Mouse (Mus musculus) erythroblast, adult 5-6 weeks (primary cell): ENCODE data around the gene Ttll1. TPM values are rescaled to one million over a fixed set of nuclear protein-coding genes. Genes with fewer than 3 reads are reported as not detected.

Experiments
- ATAC-seq: replicated peaks from 2 replicates; pipeline ENCODE4 v1.8.0; 2016; ENCODE audit warnings: moderate number of reproducible peaks, mild to moderate bottlenecking, moderate TSS enrichment, inconsistent platforms; ENCODE audit not compliant: poor library complexity, low FRiP score, severe bottlenecking
- total RNA-seq, 2 experiments: library from RNA; stranded (forward) in 1 of 2; stranded (reverse) in 1 of 2; fragments of 150-400 nt in 1 of 2; fragments of 200-764, 138-1000 nt in 1 of 2; gene quantifications; 2 replicates each; pipeline versions ENCODE4 v1.2.3 to v1.2.4; 2015 to 2017; ENCODE audit warnings: low replicate concordance in 2 of 2

Gene Ttll1
- total RNA-seq, 2 experiments from 2014 or later = 8.3 to 8.5 TPM

- no peak for ATAC-seq
These were observed 18.8 kb downstream of the Ttll1 start for GRCm38 (mm10) chr15:83491891-83492290.

DNA sequence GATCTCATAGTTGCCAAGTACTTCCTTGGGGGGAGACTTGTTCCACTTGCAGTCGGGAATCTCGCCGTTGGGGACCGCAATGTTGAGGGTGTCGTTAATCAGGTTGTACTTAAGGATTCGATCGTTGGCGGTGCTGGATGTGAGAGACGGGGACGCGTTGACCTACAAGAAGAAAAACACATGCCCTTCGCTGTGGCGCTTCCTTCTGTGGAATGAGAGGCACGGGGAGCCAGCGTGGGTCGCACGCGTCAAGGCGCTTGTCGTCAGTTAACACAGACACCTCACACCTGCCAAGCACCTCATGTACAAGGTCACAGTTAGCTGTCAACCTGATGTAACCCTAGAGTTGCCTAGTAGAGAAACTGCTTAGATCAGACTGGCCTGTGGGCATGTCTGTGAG, 21.2 kb downstream of the Ttll1 start:
- ATAC-seq = no peak

GRCm38 (mm10) chr15:83487477-83488115, 23.1 kb downstream of the Ttll1 start:
- ATAC-seq = no peak

DNA sequence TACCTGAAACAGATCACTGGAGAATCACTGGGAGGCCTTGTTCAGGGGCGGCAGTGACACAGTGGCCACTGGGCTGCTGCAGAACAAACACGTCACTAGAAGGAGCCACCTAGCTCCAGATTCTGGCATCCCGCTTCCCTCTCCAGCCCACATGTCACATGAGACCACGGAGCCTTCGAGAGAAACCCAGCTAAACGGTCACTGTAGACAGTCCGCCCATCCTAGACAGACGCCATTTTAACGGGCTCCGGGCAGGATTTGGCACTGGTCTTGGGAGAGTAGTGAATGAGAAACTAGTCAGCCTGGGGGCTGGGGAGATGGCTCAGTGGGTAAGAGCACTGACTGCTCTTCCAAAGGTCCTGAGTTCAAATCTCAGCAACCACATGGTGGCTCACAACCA, 26.4 kb downstream of the Ttll1 start:
- no peak for ATAC-seq

GRCm38 (mm10) chr15:83483482-83483881, 27.2 kb downstream of the Ttll1 start:
- ATAC-seq = peak; percentile 86

- no peak for ATAC-seq
These were observed 28.0 kb downstream of the Ttll1 start for GRCm38 (mm10) chr15:83482645-83483224.

- ATAC-seq = no peak
These were observed 29.4 kb downstream of the Ttll1 start for GRCm38 (mm10) chr15:83481236-83481780.

- ATAC-seq = no peak
These were observed 30.9 kb downstream of the Ttll1 start for GRCm38 (mm10) chr15:83479818-83480217.

- ATAC-seq = no peak
These were observed 32.6 kb downstream of the Ttll1 start for GRCm38 (mm10) chr15:83478096-83478495.

DNA sequence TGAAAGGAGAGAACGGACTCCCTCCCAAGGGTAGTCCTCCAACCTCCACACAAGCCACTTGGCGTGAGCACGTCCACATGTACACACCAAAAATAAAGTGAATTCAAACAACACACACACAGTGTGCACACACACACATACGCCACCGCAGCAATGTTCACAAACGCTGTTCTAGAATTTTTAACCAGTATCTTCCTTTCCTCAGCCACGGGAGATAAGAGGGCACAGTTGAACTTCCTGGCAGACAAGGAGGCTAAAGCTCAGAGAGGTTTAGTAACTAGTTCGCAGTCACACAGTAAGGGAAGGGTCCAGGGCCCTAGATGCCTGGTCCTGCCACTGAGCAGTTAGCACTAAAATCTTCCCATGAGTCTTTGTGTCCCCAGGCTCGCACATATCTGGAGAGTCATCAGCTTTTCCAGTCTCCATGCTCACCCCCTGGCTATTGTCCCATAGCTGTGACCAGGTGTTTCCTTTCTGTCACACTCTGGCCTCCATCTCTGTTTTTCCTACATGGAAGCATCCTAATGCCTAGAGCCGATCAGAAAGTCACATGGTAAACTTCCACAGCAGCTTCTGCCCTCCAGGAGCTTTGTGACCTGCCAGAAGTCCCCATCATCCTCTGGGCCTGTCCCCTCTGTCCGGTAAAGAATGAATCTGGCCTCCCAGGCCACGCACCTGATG, 34.0 kb downstream of the Ttll1 start:
- ATAC-seq = no peak

DNA sequence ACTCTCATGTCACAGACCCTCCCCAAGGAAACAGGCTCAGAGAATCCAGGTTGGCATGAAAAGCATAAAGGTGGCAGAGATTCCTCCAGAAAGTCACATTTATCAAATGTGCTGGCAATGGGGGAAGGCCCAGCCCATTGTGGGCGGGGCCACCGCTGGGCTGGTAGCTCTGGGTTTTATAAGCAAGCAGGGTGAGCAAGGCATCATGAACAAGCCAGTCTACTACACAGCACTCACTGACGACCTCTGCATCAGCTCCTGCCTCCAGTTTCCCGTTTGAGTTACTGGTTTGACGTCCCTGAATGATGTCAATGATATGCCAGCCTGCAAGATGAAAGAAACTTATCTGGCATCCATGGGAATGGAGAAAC, 36.2 kb downstream of the Ttll1 start:
- peak; percentile 82 for ATAC-seq

DNA sequence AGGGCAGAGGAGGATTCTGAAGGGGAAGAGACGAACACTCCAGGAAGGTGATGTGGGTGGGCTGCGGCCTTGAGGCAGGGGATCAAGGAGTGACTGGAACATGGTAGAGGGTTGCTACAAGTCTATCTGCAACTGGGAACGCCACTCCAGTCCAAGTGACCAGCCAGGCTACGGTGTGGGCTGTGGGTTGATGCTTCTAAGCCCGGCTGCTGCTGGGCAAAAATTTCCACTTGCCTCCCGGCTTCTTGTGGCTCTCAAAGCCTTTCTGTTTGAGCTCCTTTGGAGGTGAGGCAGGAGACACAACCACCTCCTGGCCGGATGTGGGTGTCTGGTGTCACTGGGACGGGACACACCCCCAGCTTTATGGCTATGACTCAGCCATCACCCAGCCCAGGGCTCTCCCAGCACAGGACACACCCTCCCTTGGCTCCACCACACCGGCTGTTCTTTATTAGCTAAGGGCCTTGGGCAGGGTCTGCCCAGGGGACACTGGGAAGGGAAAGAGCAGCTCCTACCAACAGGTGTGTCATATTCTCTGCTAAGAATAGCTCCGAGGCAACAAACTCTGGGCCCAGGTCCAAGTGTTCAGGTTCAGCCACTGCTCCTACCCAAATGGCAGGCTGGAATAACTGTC, 36.7 kb downstream of the Ttll1 start:
- peak; percentile 96 for ATAC-seq

- no peak for ATAC-seq
These were observed 37.4 kb downstream of the Ttll1 start for GRCm38 (mm10) chr15:83473251-83473650.

DNA sequence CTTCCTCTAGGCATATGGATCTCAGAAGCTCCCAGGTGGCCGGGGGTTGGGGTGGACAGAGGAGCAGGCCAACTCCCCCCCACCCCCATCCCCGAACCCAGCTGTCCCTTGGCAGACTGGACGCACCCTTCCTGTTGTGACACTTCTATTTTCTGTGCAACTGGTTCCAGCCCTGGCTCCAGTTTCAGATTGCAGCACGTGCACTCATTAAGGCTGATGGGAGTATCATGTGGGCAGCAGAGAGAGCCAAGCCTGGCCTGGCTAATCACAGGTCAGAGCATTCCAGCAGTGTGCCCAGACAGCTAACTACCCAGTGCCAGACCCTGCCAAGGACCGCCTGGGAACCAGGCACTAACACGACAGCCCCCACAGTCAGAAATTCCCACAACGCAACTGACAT, 39.2 kb downstream of the Ttll1 start:
- no peak for ATAC-seq

DNA sequence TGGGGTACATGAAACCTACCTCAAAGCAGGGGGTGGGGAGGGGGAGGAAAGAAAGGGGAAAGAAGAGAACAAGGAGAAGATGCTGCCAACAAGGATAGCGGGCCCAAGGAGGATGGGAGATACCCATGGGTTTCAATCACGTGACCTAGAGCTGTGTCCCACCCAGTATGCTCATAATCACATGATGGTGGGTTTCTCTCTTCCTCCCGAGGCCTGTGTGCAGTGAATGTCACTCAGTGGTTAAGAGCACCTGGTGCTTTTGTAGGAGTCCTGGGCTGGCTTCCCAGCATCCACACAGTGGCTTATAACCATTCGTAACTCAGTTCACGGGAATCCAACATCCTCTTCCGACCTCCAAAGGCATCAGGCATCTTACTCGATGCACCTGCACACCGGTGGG, 40.2 kb downstream of the Ttll1 start:
- ATAC-seq = no peak

- no peak for ATAC-seq
These were observed 41.3 kb downstream of the Ttll1 start for GRCm38 (mm10) chr15:83469279-83469821.

- no peak for ATAC-seq
These were observed 43.3 kb downstream of the Ttll1 start for GRCm38 (mm10) chr15:83467232-83467966.

DNA sequence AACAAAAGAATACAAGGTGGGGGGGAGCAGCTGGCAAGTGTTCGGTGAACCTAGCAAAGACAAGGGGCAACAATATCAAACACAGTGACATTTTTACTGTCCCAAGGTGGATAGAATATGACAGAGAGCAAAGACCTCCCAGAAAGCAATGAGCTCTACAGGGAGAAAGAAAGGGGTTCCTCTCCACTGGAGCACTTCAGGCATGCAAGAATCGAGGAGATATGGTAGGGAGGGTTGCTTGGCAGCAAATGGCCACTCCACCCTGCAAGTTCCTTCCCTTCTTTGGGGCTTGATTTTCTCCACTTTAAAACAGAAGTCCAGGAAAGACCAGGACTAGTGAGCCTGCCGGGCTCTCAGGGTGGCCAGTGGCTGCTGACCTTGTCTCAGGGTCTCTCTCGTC, 44.4 kb downstream of the Ttll1 start:
- no peak for ATAC-seq

- ATAC-seq = peak; percentile 36
These were observed 45.6 kb downstream of the Ttll1 start for GRCm38 (mm10) chr15:83464905-83465650.
